Mouse (Mus musculus) embryo, embryonic 11 days (tissue): ENCODE data around the gene Ptprj.

Experiments used
- DNase-seq: peaks from one replicate; pipeline ENCODE4 v3.0.0-alpha.2; 2015

Gene Ptprj

GRCm38 (mm10) chr2:90509268-90509667 is 71.2 kb downstream of the Ptprj start:
- DNase-seq, result no peak

GRCm38 (mm10) chr2:90506143-90506542 is 74.3 kb downstream of the Ptprj start:
- peak; percentile 13 for DNase-seq

GRCm38 (mm10) chr2:90504731-90505171 is 75.7 kb downstream of the Ptprj start:
- DNase-seq, result no peak

GRCm38 (mm10) chr2:90503182-90503833 is 77.1 kb downstream of the Ptprj start:
- no peak for DNase-seq

- no peak for DNase-seq
Measured at GRCm38 (mm10) chr2:90502738-90503137, 77.7 kb downstream of the Ptprj start.

- no peak for DNase-seq
Measured at GRCm38 (mm10) chr2:90501708-90502107, 78.7 kb downstream of the Ptprj start.

- DNase-seq, result no peak
Measured at GRCm38 (mm10) chr2:90500892-90501291, 79.6 kb downstream of the Ptprj start.

GRCm38 (mm10) chr2:90499002-90499401 is 81.4 kb downstream of the Ptprj start:
- DNase-seq, result no peak

- no peak for DNase-seq
Measured at GRCm38 (mm10) chr2:90497551-90497950, 82.9 kb downstream of the Ptprj start.

GRCm38 (mm10) chr2:90496680-90497074 is 83.8 kb downstream of the Ptprj start:
- no peak for DNase-seq

- DNase-seq, result no peak
Measured at GRCm38 (mm10) chr2:90496012-90496679, 84.3 kb downstream of the Ptprj start.

- no peak for DNase-seq
Measured at GRCm38 (mm10) chr2:90490279-90491046, 90.0 kb downstream of the Ptprj start.

- no peak for DNase-seq
Measured at GRCm38 (mm10) chr2:90489839-90490238, 90.6 kb downstream of the Ptprj start.

- no peak for DNase-seq
Measured at GRCm38 (mm10) chr2:90488690-90489590, 91.5 kb downstream of the Ptprj start.

GRCm38 (mm10) chr2:90487471-90488238 is 92.8 kb downstream of the Ptprj start:
- DNase-seq, result no peak

- DNase-seq, result peak; percentile 30
Measured at GRCm38 (mm10) chr2:90486226-90486755, 94.2 kb downstream of the Ptprj start.

- DNase-seq, result no peak
Measured at GRCm38 (mm10) chr2:90481505-90481904, 98.9 kb downstream of the Ptprj start.

- DNase-seq, result no peak
Measured at GRCm38 (mm10) chr2:90480747-90481308, 99.6 kb downstream of the Ptprj start.

- DNase-seq, result no peak
Measured at GRCm38 (mm10) chr2:90478531-90478930, 101.9 kb downstream of the Ptprj start.

GRCm38 (mm10) chr2:90477617-90478016 is 102.8 kb downstream of the Ptprj start:
- no peak for DNase-seq

- no peak for DNase-seq
Measured at GRCm38 (mm10) chr2:90476792-90477191, 103.7 kb downstream of the Ptprj start.
